Mouse (Mus musculus) myocyte (in vitro differentiated cells): ENCODE measurements at regions not wholly inside any gene's neighbourhood (a gene's known extent, or its start where the extent isn't known, plus 50 kb on each side); places are given as distances from the start of the nearest gene placed in this dataset.

Experiments used
- H3K27me3 ChIP-seq: one replicate; pipeline ENCODE4 v1.6.1; 2011; ENCODE audit not compliant: control insufficient read depth, insufficient read depth, insufficient read length
- H3K36me3 ChIP-seq: one replicate; pipeline ENCODE4 v1.6.1; 2011; ENCODE audit not compliant: control insufficient read depth, insufficient read depth
- H3K4me2 ChIP-seq: one replicate; pipeline ENCODE4 v1.6.1; 2011; ENCODE audit warnings: low read depth, control low read depth
- H3K4me3 ChIP-seq: one replicate; pipeline ENCODE4 v1.5.1; 2011; ENCODE audit warnings: mild to moderate bottlenecking, control low read depth, moderate library complexity
- H3K79me2 ChIP-seq: one replicate; pipeline ENCODE4 v1.6.1; 2011; ENCODE audit not compliant: control insufficient read depth, insufficient read depth
- H3ac ChIP-seq: one replicate; pipeline ENCODE4 v1.6.1; 2011; ENCODE audit not compliant: control insufficient read depth, insufficient read length
- CEBPB ChIP-seq: IDR thresholded peaks from 2 replicates; pipeline ENCODE4 v1.6.1; 2011; ENCODE audit warnings: mild to moderate bottlenecking, moderate library complexity; ENCODE audit not compliant: poor library complexity, insufficient read depth, severe bottlenecking
- E2F4 ChIP-seq: IDR thresholded peaks from one replicate; pipeline ENCODE4 v1.6.1; 2011; ENCODE audit warnings: mild to moderate bottlenecking, control low read depth, moderate library complexity; ENCODE audit not compliant: insufficient read depth
- MAX ChIP-seq: IDR thresholded peaks from one replicate; pipeline ENCODE4 v1.6.1; 2011; ENCODE audit warnings: low read depth, mild to moderate bottlenecking, control low read depth
- MYOD1 ChIP-seq, 3 experiments: IDR thresholded peaks; one replicate each; pipeline ENCODE4 v1.6.1; 2011; ENCODE audit warnings: control low read depth in 2 of 3, low read depth in 2 of 3, mild to moderate bottlenecking in 2 of 3, moderate library complexity in 1 of 3; ENCODE audit not compliant: insufficient read length in 2 of 3, control insufficient read depth in 1 of 3
- MYOG ChIP-seq, 3 experiments: IDR thresholded peaks; one replicate each; pipeline ENCODE4 v1.6.1; 2011; ENCODE audit warnings: control low read depth in 2 of 3, low read depth in 2 of 3, mild to moderate bottlenecking in 2 of 3; ENCODE audit not compliant: insufficient read length in 2 of 3, control insufficient read depth in 1 of 3, insufficient read depth in 1 of 3
- POLR2A ChIP-seq: IDR thresholded peaks from one replicate; pipeline ENCODE4 v1.6.1; 2011; ENCODE audit warnings: low read depth, mild to moderate bottlenecking, control low read depth, moderate library complexity; ENCODE audit not compliant: insufficient read length
- POLR2AphosphoS2 ChIP-seq: IDR thresholded peaks from one replicate; pipeline ENCODE4 v1.6.1; 2011; ENCODE audit warnings: low read depth, control low read depth; ENCODE audit not compliant: insufficient read length
- REST ChIP-seq: IDR thresholded peaks from one replicate; pipeline ENCODE4 v1.6.1; 2011; ENCODE audit warnings: mild to moderate bottlenecking, control low read depth, moderate library complexity; ENCODE audit not compliant: insufficient read depth, insufficient read length
- SRF ChIP-seq: IDR thresholded peaks from one replicate; pipeline ENCODE4 v1.6.1; 2011; ENCODE audit warnings: low read depth; ENCODE audit not compliant: control insufficient read depth, insufficient read length
- TCF12 ChIP-seq: IDR thresholded peaks from one replicate; pipeline ENCODE4 v1.6.1; 2011; ENCODE audit warnings: mild to moderate bottlenecking, control low read depth; ENCODE audit not compliant: poor library complexity, insufficient read depth, severe bottlenecking
- TCF3 ChIP-seq: IDR thresholded peaks from one replicate; pipeline ENCODE4 v1.6.1; 2011; ENCODE audit warnings: low read depth, control low read depth; ENCODE audit not compliant: insufficient read length
- USF1 ChIP-seq: IDR thresholded peaks from one replicate; pipeline ENCODE4 v1.6.1; 2011; ENCODE audit warnings: low read depth, mild to moderate bottlenecking, control low read depth, moderate library complexity

DNA sequence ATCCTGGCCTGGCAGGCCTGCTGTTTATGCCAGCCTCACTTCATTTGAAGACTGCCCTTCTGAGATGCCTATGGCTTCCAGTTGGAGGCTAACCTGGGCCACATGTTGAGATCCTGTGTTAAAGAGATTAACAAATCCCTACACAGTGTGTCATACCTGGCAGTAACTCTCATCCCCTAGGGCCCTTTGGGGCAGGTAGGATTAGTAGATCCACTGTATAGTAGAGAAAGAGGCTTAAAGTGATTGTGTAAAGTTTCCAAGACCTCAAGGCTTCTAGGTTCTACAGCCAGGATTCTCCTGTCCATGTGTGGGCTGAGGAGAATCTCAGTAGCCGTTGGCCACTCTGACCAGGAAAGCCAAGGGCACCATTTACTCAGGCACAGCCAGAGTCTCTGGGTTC, 231.4 kb downstream of the Foxo1 start:
- no peak for TF ChIP-seq REST
- no peak for TF ChIP-seq POLR2AphosphoS2
- no peak for TF ChIP-seq USF1
- TF ChIP-seq MYOG (IDR thresholded peaks at IDR 0.05; ENCODE audit: control insufficient read depth in 1 of 3, insufficient read depth in 1 of 3, insufficient read length in 2 of 3, low read depth in 2 of 3): no peak
- no peak for TF ChIP-seq E2F4
- no peak for TF ChIP-seq SRF
- no peak for TF ChIP-seq MAX
- TF ChIP-seq POLR2A: no peak
- TF ChIP-seq CEBPB: no peak
- no peak for TF ChIP-seq TCF3
- Histone ChIP-seq H3K36me3 (no peaks in the 10 kb centered on the region), H3K27me3 (no peaks in the 10 kb centered on the region), H3K79me2 (no peaks in the 10 kb centered on the region), H3K4me3 (no peak overlapping the region), H3K4me2 (no peak overlapping the region), H3ac (no peak overlapping the region)

DNA sequence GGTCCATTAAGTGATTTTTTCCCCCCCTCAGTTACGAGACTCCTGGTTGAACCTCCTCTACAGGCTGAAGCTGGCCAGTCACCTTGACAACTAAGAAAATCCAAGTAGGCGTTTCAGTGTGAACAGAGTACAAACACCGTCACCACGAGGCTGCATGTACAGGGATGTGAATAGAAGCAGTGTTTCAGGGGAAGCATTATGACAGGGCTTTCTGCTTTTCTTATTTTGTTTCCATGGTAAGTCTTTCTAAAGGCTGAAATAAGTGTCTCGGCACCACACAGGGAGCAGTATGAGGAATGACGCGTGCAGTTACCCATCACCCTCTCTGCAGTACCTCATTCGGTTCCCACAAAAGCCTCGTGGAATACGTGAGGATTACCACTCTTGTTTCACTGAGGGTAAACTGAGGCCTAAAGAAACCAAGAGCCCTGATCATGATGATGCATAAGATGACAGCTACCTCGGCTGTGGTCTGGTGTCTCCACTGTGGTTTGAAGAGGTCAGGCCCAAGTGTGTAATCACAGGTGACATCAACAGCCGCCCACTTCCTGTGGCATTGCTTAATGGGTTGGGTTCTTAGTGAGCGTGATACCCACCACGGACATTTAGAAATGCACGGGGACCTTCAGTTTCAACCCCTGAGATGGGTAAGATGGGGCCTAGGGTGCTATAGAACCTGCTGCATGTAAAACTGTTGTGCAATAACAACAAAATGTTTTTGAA, 230.5 kb downstream of the Foxo1 start:
- no peaks in the 10 kb centered on the region for H3K79me2 ChIP-seq

DNA sequence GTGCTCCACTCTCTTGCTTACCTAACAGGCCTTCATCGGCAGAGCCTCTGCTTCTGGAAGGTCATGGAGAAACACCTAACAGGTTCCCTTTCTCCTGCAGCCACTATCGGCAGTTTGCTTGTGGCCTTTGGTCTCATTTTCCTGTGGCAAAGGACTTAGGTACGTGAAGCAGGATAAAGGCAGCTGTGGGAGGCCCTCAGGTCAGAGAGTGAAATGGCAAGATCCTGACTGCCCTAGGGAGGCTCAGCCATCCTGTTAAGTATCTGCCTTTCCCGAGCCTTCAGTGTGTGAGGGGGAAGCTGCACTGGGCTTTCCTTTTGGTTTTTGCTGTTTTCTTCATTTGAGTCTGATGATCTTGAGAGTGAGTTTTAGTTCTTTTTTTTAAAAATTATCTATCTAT, 228.8 kb downstream of the Foxo1 start:
- Histone ChIP-seq H3ac (no peak overlapping the region), H3K79me2 (no peaks in the 10 kb centered on the region), H3K36me3 (no peaks in the 10 kb centered on the region), H3K4me3 (no peak overlapping the region), H3K27me3 (no peaks in the 10 kb centered on the region), H3K4me2 (no peak overlapping the region)
- TF ChIP-seq CEBPB: no peak
- no peak for TF ChIP-seq TCF12
- no peak for TF ChIP-seq REST
- no peak for TF ChIP-seq MYOD1 (IDR thresholded peaks at IDR 0.05; ENCODE audit: control insufficient read depth in 1 of 3, insufficient read length in 2 of 3, low read depth in 2 of 3)
- TF ChIP-seq MYOG (IDR thresholded peaks at IDR 0.05; ENCODE audit: control insufficient read depth in 1 of 3, insufficient read depth in 1 of 3, insufficient read length in 2 of 3, low read depth in 2 of 3): no peak
- TF ChIP-seq MAX: no peak
- TF ChIP-seq E2F4: no peak
- no peak for TF ChIP-seq POLR2AphosphoS2
- no peak for TF ChIP-seq POLR2A
- no peak for TF ChIP-seq USF1
- TF ChIP-seq SRF: no peak
- TF ChIP-seq TCF3: no peak

More for the DNA sequence above, 230.5 kb downstream of the Foxo1 start:
- Histone ChIP-seq H3ac (no peak overlapping the region), H3K4me3 (no peak overlapping the region), H3K27me3 (no peaks in the 10 kb centered on the region), H3K4me2 (no peak overlapping the region), H3K36me3 (no peaks in the 10 kb centered on the region)
- TF ChIP-seq CEBPB (no peak), USF1 (no peak), POLR2A (no peak), E2F4 (no peak), POLR2AphosphoS2 (no peak), SRF (no peak), TCF3 (no peak), REST (no peak)

DNA sequence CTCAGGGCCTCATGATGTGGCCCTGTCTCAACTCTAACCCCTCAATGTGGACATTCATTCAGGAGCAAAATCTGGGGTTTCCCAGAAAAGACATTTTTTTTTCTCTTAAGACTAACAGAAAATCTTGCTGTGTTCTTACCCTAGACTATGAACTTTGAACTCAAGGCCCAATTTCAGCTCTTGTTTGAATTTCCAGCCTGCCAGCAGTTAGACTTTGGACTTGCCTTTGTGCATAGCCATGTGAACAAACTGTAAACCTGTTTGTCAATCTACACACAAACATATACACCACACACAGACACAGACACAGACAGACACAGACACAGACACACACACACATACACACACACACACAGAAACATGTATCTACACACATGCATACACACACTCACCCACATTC, 227.3 kb downstream of the Foxo1 start:
- TF ChIP-seq POLR2AphosphoS2: no peak
- no peak for TF ChIP-seq CEBPB
- TF ChIP-seq SRF: no peak
- TF ChIP-seq TCF3: no peak
- TF ChIP-seq REST: no peak
- no peak for TF ChIP-seq POLR2A
- no peak for TF ChIP-seq MAX
- no peak for TF ChIP-seq TCF12
- no peak for TF ChIP-seq USF1
- no peak for TF ChIP-seq E2F4
- TF ChIP-seq MYOD1 (IDR thresholded peaks at IDR 0.05; ENCODE audit: control insufficient read depth in 1 of 3, insufficient read length in 2 of 3, low read depth in 2 of 3): no peak
- no peak for TF ChIP-seq MYOG (IDR thresholded peaks at IDR 0.05; ENCODE audit: control insufficient read depth in 1 of 3, insufficient read depth in 1 of 3, insufficient read length in 2 of 3, low read depth in 2 of 3)
- no peak overlapping the region for H3K4me2 ChIP-seq
- H3K36me3 ChIP-seq: no peaks in the 10 kb centered on the region
- H3K4me3 ChIP-seq: no peak overlapping the region
- no peak overlapping the region for H3ac ChIP-seq
- no peaks in the 10 kb centered on the region for H3K27me3 ChIP-seq
- no peaks in the 10 kb centered on the region for H3K79me2 ChIP-seq

DNA sequence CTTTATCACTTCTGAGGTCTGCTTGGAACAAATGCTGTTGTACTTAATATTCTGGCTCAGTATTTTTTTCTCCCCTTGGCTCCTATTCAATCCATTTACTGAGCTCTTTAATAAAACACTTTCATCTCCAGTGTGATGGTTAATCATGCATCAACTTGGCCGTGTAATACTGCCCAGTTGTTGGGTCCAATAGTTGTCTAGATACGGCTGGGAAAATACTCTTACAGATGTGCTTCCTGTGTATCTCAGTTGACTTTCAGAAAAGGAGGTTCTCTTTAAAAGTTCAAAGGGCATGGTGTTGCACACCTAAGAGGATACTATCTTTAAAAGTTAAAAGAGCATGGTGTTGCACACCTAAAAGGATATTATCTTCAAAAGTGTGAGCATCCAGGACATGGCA, 226.8 kb downstream of the Foxo1 start:
- Histone ChIP-seq H3K4me3 (no peak overlapping the region), H3K79me2 (no peaks in the 10 kb centered on the region), H3K4me2 (no peak overlapping the region), H3ac (no peak overlapping the region), H3K27me3 (no peaks in the 10 kb centered on the region), H3K36me3 (no peaks in the 10 kb centered on the region)
- no peak for TF ChIP-seq POLR2A
- no peak for TF ChIP-seq SRF
- TF ChIP-seq USF1: no peak
- TF ChIP-seq TCF3: no peak
- no peak for TF ChIP-seq MAX
- no peak for TF ChIP-seq TCF12
- no peak for TF ChIP-seq POLR2AphosphoS2
- TF ChIP-seq CEBPB: no peak
- TF ChIP-seq E2F4: no peak
- no peak for TF ChIP-seq REST
- no peak for TF ChIP-seq MYOG (IDR thresholded peaks at IDR 0.05; ENCODE audit: control insufficient read depth in 1 of 3, insufficient read depth in 1 of 3, insufficient read length in 2 of 3, low read depth in 2 of 3)
- TF ChIP-seq MYOD1 (IDR thresholded peaks at IDR 0.05; ENCODE audit: control insufficient read depth in 1 of 3, insufficient read length in 2 of 3, low read depth in 2 of 3): no peak
